Mouse (Mus musculus): ENCODE measurements around the gene Acsl3.

Gene Acsl3

GRCm38 (mm10) chr1:78686872-78687271, 29.2 kb downstream of the Acsl3 start:
- DNase-seq (ENCODE audit: low spot score), result no peak

DNA sequence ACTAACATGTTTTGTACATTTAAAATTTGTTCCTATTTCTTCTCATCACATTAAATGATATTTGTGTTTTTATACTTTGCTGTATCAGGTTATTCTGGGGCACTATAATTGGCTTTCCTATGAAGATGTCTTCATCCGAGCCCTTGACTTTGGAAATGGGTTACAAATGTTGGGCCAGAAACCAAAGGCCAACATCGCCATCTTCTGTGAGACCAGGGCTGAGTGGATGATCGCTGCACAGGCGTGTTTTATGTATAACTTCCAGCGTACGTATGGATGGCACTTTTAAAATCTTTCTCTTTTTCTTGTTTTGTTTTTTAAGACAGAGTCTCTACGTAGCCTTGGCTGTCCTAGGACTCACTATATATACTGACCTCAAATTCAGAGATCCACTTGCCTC, 30.5 kb downstream of the Acsl3 start:
- no peak for DNase-seq (ENCODE audit: low spot score)

DNA sequence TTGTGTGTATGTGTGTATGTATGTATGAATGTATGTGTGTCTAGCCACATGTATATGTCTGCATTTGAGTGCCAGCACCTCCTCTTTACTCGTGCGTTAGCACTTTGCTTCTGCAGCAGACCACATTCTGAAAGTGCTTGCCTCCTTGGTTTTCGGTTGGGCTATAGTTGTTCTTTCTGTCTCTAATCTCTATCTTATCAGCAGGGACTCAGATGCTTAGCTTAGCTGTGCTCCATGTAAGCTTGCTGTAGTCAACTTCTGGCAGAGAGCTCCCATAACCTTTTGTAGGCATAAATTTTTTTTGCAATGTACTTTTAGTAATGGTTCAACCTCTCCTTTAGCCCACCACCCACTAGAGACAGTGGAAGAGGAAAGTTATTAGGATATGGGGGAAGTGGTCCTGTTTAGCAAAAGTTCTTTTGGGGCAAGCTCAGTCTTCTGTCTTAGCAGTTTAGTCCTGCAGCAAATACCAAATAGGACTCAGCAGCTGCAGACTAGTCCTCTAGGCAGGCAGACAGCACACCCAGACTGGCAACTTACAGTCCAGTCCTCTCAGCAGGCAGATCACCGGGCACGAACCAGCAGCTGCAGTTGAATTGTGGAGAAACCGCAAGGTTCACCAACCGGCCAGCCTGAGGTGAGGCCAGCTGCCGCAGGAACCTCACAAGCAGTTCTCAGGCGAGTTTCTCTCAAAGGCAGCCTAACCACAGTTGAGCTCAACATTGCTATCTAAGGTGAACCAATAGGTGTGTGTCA, 37.1 kb downstream of the Acsl3 start:
- no peak for DNase-seq (ENCODE audit: low spot score)

DNA sequence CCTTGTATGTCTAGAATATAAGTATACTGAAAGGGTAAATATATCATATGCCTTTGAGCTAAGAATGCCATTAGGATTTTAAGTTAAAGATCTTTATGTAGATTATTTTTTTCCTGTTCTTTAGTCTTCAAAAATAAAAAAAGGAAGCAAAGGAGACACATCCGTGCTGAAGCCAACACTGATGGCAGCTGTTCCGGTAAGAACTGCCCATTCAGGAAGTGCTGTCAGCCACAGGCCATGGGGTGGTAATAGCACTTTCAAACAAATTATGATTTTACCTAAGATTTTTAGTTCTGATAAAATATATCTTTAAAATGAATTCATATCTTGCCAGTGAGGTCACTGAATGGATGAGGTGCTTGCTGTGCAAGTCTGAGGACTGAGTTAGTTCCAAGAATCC, 38.7 kb downstream of the Acsl3 start:
- no peak for DNase-seq (ENCODE audit: low spot score)

DNA sequence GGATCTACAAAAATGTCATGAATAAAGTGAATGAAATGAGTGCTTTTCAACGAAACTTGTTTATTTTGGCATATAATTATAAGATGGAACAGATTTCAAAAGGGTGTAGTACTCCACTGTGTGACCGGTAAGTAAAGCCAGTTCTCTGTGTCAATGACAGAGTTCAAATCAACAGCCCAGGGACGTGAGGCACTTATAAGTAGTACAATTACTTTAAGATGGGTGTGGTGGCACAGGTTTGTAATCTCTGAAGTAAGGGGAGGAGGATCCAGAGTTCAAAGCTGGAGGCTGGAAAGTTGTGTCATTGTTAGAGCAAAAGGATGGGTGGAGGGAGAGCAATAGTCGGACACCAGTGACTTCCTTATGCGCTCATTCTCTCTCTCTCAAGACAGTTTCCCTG, 39.3 kb downstream of the Acsl3 start:
- no peak for DNase-seq (ENCODE audit: low spot score)

DNA sequence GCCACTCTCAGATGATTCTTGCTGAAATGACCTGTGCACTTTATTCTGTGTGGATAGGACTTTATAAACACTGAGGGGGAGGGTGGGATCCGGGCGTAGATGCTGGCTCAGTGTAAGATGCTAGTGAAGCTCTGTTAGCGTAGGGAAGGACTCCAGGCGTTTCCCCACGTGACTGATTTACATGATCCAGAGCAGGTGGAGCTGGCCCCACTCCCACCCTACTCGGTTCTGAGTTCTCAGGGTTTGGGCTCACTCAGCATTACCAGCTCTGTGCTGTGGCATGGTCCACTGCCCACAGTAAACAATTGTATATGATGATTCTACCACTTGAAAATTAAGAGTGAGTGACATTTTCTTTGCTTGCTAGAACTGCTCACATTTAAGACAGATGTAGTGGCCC, 40.5 kb downstream of the Acsl3 start:
- DNase-seq (ENCODE audit: low spot score), result no peak

DNA sequence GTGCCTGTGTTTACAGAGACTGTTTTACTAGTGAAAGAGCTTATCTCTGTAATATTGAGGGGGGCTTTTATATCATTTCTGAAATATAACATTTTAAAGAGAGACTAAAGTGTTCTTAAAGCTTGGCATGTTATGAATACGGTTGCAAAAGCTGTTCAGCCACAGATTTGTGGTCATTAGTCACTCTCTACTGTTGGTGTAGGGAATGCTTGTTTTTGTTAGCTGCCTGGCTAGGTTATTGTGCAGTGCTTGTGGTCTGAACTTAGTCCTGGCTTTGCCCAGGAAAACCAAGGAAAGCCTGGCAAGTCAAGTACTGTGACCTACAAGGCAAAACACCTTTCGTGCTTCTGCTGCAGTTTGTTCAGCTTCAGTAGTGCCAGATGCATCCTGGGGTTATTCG, 44.1 kb downstream of the Acsl3 start:
- DNase-seq (ENCODE audit: low spot score), result no peak

- DNase-seq (ENCODE audit: low spot score), result no peak
Measured at GRCm38 (mm10) chr1:78702282-78702963, 44.8 kb downstream of the Acsl3 start.

DNA sequence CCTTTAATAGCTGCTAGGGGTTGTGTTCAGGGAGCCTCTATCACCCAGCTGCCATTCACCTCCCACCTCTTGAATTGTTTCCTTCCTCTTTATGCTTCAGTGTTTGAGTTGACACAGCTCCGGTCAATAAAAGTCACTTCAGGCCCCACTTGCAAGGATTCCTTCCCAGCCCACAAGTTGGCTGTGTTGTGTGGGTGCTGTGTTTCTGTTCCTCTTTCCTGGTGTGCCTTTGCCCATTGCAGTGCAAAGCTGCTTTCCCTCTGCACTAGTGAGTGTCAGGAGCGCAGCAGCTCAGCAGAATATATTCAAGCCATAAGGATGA, 45.3 kb downstream of the Acsl3 start:
- no peak for DNase-seq (ENCODE audit: low spot score)

- DNase-seq (ENCODE audit: low spot score), result no peak
Measured at GRCm38 (mm10) chr1:78706338-78706737, 48.7 kb downstream of the Acsl3 start.

GRCm38 (mm10) chr1:78707280-78707679, 49.7 kb downstream of the Acsl3 start:
- peak; percentile 3 for DNase-seq (ENCODE audit: low spot score)

GRCm38 (mm10) chr1:78710026-78710425, 52.4 kb downstream of the Acsl3 start:
- no peak for DNase-seq (ENCODE audit: low spot score)

GRCm38 (mm10) chr1:78710613-78711329, 53.1 kb downstream of the Acsl3 start:
- DNase-seq (ENCODE audit: low spot score), result no peak

- DNase-seq (ENCODE audit: low spot score), result peak; percentile 39
Measured at GRCm38 (mm10) chr1:78724458-78725190, 67.0 kb downstream of the Acsl3 start.

DNA sequence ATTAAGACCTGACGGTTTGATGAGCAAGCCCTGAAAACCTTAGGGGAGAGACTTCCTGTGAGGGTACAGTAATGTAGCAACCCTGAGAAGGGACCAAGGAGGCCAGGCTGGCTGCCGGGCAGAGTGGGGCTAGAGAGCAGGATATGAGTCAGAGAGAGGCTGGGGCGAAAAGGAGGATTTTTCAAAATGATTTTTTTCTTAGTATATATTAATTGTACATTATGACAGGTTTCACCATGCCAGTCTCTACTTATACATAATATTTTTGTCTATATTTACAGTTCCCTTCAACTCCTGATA, 67.5 kb downstream of the Acsl3 start:
- no peak for DNase-seq (ENCODE audit: low spot score)

- no peak for DNase-seq (ENCODE audit: low spot score)
Measured at GRCm38 (mm10) chr1:78725617-78726223, 68.1 kb downstream of the Acsl3 start.

DNA sequence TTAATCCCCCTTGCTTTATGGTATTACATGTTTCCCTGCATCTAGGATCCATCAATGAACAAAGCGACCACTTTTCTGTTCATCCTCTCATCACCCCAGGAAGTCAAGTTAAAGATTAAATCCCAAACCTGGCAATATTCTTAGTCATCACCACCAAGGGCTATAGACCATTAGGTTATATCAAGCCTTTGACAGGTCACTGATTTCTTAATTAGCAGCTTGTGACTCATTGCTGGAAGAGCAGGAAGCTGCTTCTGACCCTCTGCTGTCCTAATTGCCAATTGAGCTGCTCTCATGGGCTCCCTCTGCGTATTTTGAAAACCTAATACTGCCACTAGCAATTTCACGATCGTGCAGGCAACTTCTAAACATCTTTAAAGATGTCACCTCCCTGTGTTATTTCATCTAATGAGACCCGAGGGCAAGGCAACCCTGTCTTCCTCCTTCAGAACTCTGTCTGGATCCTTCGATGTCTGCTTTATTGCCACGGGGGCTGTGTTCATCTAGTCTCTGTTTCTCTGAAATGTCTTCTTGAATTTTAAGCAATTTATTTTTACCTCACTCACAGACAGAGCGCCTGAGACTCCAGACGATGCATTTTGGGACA, 72.6 kb downstream of the Acsl3 start:
- no peak for DNase-seq (ENCODE audit: low spot score)

GRCm38 (mm10) chr1:78732290-78732689, 74.7 kb downstream of the Acsl3 start:
- DNase-seq (ENCODE audit: low spot score), result no peak

DNA sequence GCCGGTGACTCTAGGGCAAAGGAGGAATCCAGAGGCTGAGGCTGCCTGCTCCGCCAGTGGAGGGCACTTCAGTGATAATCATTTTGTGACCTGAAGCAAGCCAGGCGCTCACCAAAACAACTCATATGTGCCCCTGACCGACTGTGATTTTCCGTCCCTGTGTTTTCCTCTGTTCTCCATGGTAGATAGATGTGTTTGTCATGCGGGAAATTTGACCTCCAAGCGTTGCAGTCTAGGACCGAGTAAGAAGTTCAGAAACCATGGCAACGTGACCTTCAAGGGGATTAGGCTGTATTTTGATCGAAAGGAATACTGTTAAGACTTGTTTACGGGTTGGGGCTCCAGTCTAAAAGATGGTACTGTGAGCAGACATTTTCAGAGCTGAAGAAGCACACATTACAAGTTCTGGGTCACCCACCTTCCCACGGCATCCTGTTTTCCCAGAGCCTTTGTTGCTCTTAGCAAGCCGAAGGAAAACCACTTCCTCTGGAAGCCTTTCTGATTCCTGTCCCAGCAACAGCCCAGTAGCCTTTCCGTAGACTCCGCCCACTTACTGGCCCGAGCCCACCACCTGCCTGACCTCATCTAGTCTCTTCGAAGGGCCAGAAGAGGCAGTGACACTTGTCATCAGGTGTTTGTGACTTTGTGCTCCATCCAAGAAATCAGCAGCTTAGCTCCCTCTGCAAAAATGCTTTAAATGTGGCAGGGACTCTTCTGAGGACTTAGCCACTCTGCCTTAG, 76.8 kb downstream of the Acsl3 start:
- no peak for DNase-seq (ENCODE audit: low spot score)

DNA sequence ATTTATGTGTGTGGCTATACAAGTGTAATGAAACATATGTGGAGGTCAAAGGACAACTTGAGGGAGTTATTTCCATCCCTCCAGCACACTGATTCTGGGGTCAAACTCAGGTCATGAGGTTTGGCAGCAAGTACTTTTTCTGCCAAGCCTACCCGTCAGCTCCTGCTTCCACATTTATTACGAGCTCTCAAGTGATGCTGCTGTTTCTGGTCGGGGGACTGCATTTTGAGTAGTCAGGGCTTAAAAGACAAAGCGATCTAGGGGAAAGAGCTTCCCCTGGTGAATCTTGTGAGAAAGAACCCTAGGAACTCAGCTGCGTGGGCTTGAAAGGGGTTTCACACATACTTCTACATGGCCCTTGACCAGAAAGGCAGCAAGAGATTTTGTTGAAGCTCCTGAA, 80.0 kb downstream of the Acsl3 start:
- no peak for DNase-seq (ENCODE audit: low spot score)

DNA sequence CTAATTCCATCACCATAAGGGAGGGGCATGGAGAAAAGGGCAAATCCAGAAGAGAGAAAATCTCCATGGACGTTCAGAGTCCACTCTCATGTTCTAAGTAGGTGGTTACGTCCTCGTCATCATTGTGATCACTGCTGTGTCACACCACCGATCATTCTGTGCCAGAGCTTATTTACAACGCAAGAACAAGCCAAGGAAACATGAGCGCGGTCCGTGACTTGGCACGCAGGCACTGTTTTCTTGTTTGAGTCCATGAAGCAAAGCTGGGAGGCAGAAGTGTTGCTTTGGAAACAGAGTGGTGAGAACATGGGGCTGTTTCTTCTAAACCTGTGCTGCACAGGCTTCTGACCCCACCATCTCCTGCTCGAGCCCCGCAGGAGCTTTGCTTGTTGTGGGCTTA, 83.1 kb downstream of the Acsl3 start:
- DNase-seq (ENCODE audit: low spot score), result no peak
